Mouse (Mus musculus) left cerebral cortex, postnatal 36 days (tissue): Measurements from ENCODE around the gene Xpo4. TPM values are rescaled to one million over a fixed set of nuclear protein-coding genes. Genes with fewer than 3 reads are reported as not detected.

Experiments used
- DNase-seq, 2 experiments: peaks; one replicate each; pipeline ENCODE4 v3.0.0; 2021 to 2022; ENCODE audit warnings: low spot score in 2 of 2, mixed read lengths in 1 of 2
- intact Hi-C: fragments of 180-260 bp; cut with DNase I; formaldehyde crosslinking; loops from one replicate; pipeline ENCODE4 v1.15.1; 2025
- total RNA-seq, 2 experiments: library from RNA; stranded (reverse); gene quantifications; 2 replicates each; pipeline ENCODE4 v1.2.3; 2021

The Xpo4 gene
- total RNA-seq, 2 experiments from 2014 or later, result 11.3 to 14.8 TPM

- no peak for DNase-seq
- intact Hi-C loops, result no loop called here
Measured at GRCm38 (mm10) chr14:57547062-57547461, 118.2 kb downstream of the Xpo4 start.

- DNase-seq, result no peak
- intact Hi-C loops, result no loop called here
Measured at GRCm38 (mm10) chr14:57546557-57547021, 118.6 kb downstream of the Xpo4 start.

DNA sequence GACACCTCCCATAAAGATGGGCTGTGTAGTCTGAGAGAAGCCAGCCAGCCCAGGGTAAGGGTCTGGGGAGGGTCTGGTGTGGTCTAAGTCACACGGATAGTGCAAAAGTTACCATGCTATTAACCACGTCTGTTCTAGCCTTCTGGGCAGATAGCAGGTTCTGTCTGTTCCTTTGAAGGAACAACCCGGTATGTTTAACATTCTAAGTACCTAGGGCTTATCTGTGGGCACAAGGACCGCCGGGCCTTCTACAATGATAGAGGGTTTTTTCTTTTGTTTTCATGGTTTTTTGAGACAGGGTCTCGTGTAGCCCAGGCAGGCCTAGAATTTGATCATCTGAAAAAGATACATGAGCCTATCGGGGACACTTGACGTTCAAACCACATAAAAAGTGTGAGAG, 119.1 kb downstream of the Xpo4 start:
- intact Hi-C loops, result no loop called here

GRCm38 (mm10) chr14:57545526-57545925, 119.7 kb downstream of the Xpo4 start:
- intact Hi-C loops, result no loop called here
- DNase-seq, result no peak

More for the DNA sequence above, 119.1 kb downstream of the Xpo4 start:
- no peak for DNase-seq

DNA sequence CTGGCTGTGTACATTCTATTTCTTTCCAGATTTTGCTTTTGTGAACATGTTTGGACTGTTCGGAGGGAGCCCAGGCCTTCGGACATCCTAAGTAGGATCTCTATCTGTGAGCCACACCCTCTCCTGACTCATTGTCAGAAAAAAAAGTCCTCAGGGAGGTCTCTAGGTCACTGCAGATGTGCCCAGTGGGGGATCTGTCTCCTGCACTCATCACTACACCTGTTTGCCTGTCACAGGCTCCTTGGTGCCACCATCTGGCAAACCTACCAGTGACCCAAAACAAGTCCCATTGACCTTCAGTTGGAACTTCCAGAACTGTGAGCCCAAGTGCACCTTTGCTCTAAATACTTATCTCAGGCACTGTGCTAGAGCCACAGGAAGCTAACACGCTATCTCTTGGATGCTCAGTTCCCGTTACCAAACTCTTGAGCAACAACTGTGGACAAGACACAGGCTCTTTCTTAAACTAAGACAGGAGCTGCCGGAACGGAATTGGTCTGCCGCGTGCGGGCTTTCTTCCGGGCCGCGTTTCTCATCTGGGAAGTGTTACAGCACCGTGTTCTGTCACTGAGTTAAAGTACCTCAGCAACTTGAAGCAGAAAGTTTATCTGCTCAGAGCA, 121.7 kb downstream of the Xpo4 start:
- DNase-seq, result no peak

GRCm38 (mm10) chr14:57542231-57542630, 123.0 kb downstream of the Xpo4 start:
- no peak for DNase-seq
- intact Hi-C loops, result no loop called here

More for the DNA sequence above, 121.7 kb downstream of the Xpo4 start:
- intact Hi-C loops, result no loop called here

GRCm38 (mm10) chr14:57540683-57541082, 124.5 kb downstream of the Xpo4 start:
- peak; percentile 49 to 56 for DNase-seq
- intact Hi-C loops, result no loop called here

GRCm38 (mm10) chr14:57537261-57538015, 127.8 kb downstream of the Xpo4 start:
- intact Hi-C loops, result no loop called here
- DNase-seq, result no peak

DNA sequence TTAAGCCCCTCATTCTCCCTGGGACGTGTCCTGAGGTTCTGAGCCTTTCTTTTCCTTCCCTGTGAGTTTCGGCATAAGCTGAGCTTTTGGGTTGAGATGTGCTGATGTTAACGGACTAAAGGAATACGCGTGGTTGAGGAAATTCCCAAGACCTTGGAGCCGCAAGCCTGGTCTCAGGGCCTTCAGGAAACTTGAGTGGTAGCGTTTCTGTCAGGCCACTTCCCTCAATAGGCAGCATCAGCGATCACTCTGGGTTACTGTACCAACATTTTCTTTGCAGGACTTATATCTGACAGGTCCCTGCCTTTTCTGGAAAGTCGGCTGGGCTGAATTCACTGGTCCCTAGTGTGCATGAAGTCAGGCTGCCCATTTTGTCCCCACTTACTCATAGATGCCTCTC, 128.4 kb downstream of the Xpo4 start:
- intact Hi-C loops, result no loop called here
- DNase-seq, result no peak

DNA sequence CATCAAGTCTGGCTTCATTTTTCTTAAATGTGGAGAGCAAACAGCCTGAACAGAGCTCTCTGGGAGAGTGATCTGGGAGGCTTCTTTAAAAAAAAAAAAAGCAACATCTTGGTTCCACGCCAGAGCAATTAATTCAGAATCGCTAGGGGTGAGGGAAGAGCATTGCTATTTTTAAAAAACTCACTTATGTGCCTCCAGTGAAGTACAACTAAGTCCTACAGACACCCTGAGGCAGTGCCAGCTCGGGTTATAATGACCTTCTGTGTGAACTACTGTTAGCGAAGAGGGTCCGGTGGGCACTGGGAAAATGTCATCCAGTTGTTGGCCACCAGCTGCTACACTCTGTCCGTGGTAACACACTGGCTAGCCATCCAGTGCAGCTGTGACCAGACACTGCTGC, 129.6 kb downstream of the Xpo4 start:
- intact Hi-C loops, result no loop called here
- DNase-seq, result no peak

DNA sequence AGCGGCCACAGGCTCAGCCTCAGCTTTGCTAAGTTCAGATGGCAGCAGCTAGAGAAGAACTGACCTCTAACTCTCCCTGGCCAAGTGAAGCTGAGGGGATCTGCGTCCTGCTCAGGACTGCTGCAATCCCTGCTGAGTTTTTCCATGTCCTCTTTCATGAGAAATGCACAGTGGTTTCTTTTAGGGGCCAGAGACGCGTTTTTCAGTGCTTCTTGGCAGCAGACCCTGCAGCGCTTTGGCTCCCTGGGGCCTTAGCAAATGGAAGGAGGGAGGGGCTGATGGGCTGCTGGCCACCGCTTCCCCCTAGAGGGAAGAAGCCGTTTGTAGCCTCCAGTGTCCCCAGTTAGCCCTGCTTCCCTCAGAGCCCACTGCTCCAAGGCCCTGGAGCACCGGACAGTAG, 130.3 kb downstream of the Xpo4 start:
- intact Hi-C loops, result loop anchor here (5.0 kb wide), 1 partner anchor 82 kb away; no protein-coding TSS in a partner anchor
- no peak for DNase-seq

GRCm38 (mm10) chr14:57534346-57534745, 130.9 kb downstream of the Xpo4 start:
- intact Hi-C loops, result loop anchor here (5.0 kb wide), 1 partner anchor 83 kb away; no protein-coding TSS in a partner anchor
- DNase-seq, result no peak

DNA sequence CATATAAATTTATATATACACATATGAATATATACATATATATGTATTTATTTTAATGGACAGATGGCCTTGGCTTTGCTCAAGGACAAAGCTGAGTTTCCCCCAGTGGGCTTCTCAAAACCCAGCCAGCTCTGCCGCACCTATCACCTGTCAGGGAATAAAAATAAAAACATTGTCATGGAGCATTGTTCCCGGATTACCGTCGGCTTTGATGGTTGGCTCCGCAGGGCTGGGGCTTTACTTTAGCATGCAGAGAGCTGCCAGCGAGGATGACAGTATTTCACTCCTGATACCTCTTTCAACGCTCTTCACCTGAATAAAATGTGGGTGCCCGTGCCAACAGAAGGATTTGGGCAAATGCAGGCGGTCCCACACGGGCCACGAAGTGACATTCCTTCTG, 131.4 kb downstream of the Xpo4 start:
- DNase-seq, result no peak
- intact Hi-C loops, result loop anchor here (5.0 kb wide), 1 partner anchor 83 kb away; no protein-coding TSS in a partner anchor

- no peak for DNase-seq
- intact Hi-C loops, result loop anchor here (5.0 kb wide), 1 partner anchor 84 kb away; no protein-coding TSS in a partner anchor
Measured at GRCm38 (mm10) chr14:57533214-57533613, 132.0 kb downstream of the Xpo4 start.

DNA sequence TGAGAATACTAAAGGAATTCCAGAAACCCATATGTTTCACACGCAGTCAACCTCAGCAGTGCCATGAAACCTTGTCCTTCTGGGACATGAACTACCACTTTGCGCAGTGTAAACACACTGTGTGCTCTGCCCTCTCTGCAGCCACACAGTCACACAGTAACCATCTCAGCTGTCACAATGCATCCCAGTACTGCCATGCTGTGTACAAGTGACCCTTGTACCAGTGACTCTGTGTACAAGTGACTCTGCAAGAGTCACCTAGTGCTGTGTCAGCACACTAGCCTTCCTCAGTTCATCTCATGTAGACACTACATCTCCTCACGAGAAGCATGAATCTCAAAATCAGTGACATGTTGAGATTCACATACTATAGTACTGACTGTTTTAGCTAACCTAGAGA, 132.7 kb downstream of the Xpo4 start:
- DNase-seq, result no peak
- intact Hi-C loops, result loop anchor here (5.0 kb wide), 1 partner anchor 85 kb away; no protein-coding TSS in a partner anchor

DNA sequence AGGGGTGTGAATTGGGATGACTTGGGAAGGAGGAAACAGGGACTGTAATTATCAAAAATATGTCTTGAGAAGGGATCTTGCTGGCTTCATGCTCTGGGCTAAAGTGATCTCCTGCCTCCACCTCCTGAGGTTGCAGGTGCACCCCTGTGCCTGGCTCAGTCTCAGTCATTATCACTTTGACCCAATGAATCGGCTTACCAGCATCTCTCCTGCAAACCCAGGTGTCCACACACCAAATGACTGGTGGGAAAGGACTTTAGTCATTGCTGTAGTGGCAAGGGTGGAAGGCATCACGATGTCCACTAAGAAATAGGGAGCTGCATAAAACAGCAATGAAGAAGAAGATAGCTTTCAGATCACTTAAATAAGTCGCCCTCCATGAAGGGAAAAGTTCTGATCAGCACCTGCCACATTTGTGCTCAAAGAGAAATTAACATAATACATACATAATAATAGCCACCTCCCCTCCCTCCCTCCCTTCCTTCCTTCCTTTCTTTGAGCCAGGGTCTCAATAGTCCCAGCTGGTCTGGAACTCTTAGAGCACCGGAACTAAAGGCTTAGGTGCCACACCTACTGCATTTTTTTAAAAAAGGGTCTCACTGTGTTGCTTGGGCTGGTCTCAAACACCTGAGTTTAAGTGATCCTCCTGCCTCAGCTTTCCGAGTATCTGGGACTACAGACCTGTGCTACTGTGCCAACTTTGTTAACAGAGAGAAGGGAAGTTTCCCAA, 135.3 kb downstream of the Xpo4 start:
- intact Hi-C loops, result loop anchor here (5.0 kb wide), 2 partner anchors 42 to 87 kb away; partner anchors contain the start of gene Eef1akmt1

DNA sequence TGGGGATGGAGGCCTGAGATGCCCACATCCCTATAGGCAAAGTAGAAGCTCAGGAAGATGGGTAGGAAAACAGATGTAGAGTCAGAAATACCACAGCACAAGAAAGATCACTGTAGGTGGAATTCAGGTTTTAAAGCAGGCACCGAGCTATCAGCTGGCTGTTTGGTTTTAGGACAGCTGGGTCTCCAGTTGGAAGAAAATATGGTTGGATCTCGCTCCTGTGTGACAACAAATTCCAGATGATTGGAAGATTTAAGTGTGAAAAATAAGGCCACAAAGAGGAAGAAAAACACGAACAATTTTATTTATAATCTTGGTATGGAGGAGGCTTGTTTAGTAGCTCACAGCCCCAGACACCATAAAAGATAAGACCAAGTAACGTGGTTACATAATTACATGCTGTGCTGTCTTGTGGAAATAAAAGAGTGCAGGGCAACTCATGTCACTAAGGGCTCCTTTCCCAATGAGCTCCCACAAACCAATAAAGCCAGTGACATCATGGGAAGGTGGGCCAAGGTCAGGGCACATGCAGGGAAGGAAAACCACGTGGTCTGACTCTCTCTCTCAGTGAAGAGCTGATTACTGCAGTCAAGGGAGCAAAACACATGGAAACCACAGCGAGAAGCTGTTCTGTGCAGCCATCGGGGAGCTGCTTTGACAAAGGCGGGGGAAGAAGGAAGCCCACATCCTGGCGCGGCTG, 136.0 kb downstream of the Xpo4 start:
- intact Hi-C loops, result loop anchor here (5.0 kb wide), 1 partner anchor 43 kb away; the partner anchor contains the start of gene Eef1akmt1
- peak; percentile 77 to 82 for DNase-seq

More for the DNA sequence above, 135.3 kb downstream of the Xpo4 start:
- no peak for DNase-seq

DNA sequence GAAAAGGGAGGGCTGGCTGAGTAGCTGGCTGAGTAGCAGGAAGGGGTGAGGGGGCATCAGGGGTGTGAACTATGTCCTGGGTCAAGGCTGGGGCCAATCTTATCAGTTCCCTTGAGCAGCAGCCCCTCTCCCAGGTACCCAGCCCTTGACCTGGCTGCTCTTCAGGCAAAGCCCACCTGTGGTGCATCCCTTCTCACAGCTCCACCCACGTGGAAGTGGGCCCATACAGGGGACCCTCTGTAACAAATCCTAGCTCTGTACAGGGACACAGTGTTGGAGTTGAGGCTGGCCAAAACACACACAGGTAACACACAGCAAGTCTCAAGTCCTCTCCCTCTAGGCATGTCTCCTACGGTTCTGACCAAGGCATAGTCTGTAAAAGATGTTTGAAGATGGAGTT, 137.6 kb downstream of the Xpo4 start:
- DNase-seq, result no peak
- intact Hi-C loops, result loop anchor here (5.0 kb wide), 1 partner anchor 45 kb away; the partner anchor contains the start of gene Eef1akmt1
